Mouse (Mus musculus) lung, adult 2 months (tissue): Measurements from ENCODE around the gene Fhl2.

Experiments used
- CTCF ChIP-seq: fragments of 200-500 bp; IDR thresholded peaks from 2 replicates; pipeline ENCODE4 v1.5.1; 2011; ENCODE audit warnings: mild to moderate bottlenecking, low read length, control low read depth; ENCODE audit not compliant: insufficient read depth
- POLR2A ChIP-seq: fragments of 200-500 bp; IDR thresholded peaks from 2 replicates; pipeline ENCODE4 v1.6.1; 2011; ENCODE audit warnings: low read depth, mild to moderate bottlenecking, control low read depth, low read length, borderline replicate concordance; ENCODE audit errors: extremely low read depth

GRCm38 (mm10) chr1:43245014-43245413 lies 48.2 kb upstream of the Fhl2 start:
- TF ChIP-seq POLR2A, result no peak
- no peak for TF ChIP-seq CTCF
